Mouse (Mus musculus): ENCODE results near the gene Gpam.
"Not testable (repeated sequence)": the region's sequence is repeated elsewhere in the genome, so short reads cannot be mapped to it uniquely, and the experiment has no call there.

The Gpam gene

DNA sequence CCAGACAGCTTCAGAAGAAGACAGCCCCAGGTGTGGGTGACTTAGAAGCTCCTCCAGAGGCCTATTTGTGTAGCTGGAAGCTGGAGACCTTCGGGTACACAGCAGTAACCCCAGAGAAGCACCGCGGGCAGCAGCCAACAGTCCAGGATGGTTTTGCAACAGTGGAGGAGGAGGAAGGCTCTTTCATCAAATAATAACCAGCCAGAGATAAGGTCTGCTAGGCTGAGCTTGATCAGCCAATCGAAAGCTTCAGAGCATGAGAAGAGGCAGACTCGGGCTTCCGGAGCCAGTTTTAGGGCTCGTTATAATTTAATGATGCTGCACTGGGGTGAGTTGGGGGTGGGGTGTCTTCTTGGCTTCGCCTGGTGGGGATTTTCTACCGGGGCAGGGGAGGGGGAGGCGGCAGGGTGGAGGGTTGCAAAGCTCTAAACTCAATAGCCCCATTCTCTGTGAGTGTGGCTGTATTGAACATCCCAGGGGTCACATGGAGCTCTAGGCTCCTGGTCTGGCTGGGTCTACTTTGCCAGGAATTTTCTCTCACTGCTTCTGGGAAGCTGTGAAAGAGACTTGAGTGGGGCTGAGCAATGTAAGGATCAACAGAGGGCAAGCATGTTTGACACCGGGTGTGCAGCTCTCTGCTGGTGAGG is at the start of gene Gpam:
Gene Gpam, minus strand, starts transcription at position 167 of the 647 bp plus-strand sequence.
- ATAC-seq (ENCODE audit: low TSS enrichment) = no peak

DNA sequence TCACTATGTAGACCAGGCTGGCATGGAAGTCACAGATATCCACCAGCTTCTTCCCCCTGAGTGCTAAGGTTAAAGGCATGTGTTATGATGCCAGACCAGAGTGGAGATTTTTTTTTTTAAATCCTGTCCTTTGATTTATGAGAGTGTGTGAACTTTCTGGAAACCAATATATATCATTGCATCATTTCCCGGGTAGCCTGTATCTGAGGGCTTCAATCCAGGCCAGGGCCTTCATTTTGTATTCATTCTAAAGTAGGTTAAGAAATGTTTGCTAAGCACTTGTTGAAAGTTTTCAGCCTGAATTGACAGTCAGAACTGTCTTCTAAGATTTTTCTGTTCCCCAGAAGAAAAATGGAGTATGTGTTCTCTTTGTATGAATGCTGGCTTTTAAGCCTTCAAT is 44.5 kb upstream of the Gpam start:
- no peak for ATAC-seq (ENCODE audit: low TSS enrichment)

DNA sequence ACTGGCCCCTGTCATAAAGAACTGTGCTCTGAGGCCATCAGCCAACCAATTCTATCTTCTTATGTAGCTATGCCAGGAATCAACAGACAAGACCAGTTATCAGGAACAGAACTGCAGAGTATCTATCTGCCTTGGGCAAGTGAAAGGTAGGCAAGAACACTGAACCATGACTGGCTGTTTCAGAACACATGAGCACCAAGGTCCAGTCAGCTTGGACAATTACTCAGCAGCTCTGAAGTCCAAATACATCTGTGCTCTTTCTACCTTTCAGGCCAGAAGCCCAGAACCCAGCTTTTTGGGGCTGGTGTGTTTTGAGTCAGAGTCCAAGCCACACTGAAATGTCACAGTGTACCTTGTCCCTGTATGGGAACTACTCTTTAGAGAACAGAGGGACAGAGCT is 43.4 kb upstream of the Gpam start:
- no peak for ATAC-seq (ENCODE audit: low TSS enrichment)

DNA sequence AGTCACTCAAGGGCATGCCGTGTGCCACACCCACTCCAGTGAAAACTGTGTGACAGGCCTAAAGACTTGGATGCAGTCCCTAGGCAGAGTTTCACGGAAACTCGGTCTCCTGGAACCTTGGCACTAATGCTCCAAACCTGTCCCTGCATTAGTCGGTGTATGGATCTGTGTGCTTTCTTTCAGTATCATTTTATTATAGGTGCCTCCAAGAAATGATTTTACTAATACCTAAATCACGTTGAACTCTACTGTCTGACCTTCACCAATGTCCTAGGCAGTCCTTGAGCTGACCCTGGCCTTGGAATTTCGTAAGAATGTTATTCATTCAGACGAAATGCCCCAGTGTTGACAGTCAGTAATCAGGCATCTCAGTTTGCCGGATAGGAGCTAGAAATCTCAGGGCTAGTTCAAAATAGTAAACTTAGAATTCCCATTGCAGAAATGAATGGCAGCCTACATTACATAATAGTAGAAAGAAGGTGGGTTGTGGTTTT is 42.2 kb upstream of the Gpam start:
- ATAC-seq (ENCODE audit: low TSS enrichment) = not testable (repeated sequence)

DNA sequence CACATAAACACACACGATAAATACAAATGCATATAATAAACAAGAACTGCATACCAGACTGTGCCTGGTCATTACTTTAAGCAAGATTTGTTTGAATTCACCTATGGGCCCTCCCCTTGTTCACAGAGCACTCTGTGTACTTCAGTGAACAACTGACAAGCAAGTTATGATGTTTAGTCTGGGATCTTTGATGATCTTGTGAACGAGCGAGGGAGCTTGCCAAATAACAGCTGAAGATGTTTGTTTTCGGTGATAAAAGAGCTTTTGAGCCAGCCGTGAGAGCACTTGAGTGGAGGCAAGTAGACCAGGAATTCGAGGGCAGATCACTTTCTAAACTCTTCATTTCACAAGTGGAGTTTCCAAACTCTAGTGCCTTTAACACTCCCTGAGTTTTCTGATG is 41.3 kb upstream of the Gpam start:
- no peak for ATAC-seq (ENCODE audit: low TSS enrichment)

DNA sequence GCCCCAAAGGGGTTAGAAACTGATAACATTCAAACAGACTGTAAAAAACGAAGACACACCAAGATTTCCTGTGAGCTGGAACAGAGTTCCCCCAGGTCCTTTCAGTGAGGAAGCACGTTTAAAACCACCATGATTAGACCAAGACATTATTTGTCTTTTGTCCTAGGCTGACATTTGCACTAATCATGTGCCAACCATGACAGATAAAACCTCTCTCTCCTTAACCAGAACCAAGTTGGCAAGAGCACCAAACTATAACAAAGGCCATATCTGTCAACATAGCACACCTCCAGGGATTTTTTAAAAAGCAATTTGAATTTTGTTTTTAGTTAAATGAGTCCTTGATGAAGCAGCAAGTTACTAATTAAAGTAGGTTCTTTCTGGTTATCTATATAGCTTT is 40.7 kb upstream of the Gpam start:
- ATAC-seq (ENCODE audit: low TSS enrichment) = no peak

DNA sequence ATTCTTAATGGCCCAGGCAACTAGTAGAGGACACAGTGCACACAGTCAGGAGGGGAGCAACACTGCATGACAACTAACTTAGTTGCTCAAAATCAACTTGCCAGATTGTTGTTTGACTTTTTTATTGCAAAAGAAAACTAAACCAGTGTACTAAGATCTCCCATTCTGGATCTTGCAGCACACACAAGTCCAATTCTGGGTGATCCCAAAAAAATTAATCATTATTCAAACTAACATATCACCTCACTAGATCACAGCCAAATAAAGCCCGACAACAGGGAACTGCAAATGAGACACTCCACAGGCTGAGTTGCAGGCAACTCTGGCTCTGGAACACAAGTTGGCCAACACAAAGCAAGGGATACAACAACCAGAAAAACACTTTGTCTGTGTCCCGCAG is 39.7 kb upstream of the Gpam start:
- no peak for ATAC-seq (ENCODE audit: low TSS enrichment)

DNA sequence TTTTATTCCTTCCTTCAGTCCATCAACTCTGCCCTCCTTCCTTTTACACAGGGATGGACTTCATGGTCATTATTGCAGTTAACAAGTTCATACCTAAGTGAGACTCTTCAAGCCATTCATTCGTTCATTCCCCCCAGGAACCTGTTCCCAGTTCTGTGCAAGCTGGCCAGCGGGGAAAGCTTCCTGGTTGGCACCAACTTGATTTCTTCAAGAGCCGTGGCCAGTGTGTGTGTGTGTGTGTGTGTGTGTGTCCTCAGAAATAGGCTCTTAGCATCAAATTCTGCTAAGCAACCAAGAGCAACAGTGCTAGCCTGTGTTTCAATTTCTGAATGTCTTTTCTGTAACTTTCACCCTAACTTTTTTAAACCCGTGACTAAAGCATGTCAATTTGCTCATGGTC is 38.9 kb upstream of the Gpam start:
- ATAC-seq (ENCODE audit: low TSS enrichment) = no peak

DNA sequence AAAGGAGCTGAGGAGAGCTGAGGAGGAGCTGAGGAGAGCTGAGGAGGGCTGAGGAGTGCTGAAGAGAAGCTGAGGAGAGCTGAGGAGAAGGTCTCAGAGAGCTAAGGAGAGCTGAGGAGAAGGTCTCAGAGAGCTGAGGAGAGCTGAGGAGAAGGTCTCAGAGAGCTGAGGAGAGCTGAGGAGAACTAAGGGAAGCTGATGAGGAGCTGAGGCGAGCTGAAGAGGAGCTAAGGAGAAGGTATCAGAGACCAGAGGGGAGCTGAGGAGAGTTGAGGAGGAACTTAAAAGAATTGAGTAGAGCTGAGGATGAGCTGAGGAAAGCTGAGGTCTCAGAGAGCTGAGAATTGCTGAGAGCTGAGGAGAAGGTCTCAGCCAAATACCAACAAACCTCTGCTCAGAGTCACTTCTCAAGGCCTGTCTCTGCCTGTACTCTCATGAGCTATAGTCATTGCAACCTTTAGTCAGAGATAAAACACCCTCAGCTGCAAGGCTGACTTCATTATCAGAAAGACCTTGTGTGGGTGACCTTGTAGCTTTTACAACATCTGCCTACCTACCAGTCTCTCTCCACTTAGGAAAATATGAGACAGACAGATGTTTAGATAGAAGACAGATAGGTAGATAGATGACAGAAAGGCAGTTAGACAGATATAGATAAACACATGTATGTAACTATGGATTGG is 38.3 kb upstream of the Gpam start:
- ATAC-seq (ENCODE audit: low TSS enrichment) = no peak

DNA sequence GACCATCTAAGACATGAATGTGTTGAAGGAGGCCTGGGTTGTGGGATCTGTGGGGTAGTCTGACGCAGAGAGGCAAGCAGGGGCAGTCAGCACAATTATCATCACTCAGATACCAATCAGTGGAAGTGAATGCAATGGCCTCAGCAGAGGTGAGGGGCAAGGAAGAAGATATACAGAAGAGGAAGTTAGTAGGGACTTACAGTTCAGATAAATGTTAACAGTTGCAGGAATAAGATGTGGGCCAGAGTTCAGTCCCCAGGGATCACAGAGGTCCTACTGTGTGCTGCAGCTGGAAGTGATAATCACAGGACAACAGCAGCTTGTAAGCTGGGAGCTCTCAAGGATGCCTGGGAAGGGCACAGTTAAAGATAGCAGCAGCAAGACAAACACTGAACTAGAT is 37.1 kb upstream of the Gpam start:
- no peak for ATAC-seq (ENCODE audit: low TSS enrichment)

DNA sequence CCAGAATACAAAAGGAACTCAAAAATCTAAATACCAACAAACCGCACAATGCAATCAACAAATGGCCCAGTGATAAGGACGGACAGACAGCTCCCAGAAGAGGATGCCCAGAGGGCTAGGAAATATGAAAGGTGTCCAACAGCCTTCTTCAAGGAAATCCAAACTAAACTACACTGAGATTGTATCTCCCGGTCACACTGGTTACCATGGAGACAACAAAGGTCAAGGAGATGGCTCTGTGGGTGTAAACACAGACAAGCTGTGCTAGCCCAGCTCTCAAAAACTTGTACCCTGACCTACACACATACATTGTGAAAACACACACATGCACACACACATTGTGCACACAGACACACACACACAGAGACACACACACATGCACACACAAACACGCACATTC is 35.2 kb upstream of the Gpam start:
- no peak for ATAC-seq (ENCODE audit: low TSS enrichment)

DNA sequence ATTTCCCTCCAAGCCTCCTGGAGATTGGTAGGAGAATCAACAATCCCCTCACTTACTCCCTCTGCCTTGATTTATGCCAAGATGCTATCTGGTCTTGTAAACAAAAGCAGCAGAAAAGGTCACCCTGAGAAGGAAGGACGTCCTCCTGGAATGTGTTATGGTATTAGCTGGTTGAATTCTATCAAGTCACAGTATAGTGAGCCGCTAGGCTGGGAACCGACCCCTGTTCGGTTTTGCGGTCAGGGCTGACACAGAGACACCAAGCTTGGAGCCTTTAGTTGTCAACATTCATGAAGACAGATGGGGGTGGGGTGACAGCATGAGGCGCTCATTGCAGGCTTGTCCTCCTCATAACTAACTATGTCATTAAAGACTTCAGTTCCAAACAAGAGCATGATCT is 32.8 kb upstream of the Gpam start:
- ATAC-seq (ENCODE audit: low TSS enrichment) = no peak

DNA sequence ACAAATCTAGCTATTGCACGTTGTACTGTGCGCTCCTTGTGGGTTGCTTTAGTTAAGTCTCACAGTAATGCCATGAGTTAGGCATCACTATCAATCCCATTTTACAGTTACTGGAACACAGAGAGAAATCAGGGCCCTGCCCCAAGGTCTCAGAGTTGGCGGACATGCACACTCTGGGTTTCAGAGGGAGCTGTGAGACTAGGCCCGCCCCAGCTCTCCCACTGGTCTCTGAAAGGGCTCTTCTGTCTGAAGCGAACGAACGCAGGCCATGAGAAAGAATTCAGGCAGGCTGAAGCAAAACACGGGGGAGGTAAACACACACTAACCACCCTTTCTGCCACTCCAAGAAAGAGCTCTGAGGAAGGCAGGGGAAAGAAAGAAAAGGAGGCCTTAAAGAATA is 31.6 kb upstream of the Gpam start:
- ATAC-seq (ENCODE audit: low TSS enrichment) = peak; percentile 27; the same call in 1 of the 2 replicates

DNA sequence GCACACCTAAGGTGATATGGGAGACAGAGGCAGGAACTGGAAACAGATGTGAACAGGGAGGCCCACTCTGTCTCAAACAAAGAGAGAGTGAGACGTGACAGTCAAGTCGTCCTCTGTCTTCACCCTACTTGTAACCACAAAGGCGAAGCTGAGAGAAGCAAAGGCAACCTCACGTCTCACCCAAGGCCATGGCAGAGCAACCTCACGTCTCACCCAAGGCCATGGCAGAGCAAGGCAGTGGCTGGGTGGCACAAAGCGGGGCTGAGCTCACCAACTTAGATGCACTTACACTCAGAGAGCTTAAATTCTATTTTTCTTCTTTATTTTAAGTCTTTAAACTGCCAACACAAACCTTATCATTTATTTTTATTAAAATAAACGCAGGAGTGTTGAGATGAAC is 30.0 kb upstream of the Gpam start:
- ATAC-seq (ENCODE audit: low TSS enrichment) = no peak

DNA sequence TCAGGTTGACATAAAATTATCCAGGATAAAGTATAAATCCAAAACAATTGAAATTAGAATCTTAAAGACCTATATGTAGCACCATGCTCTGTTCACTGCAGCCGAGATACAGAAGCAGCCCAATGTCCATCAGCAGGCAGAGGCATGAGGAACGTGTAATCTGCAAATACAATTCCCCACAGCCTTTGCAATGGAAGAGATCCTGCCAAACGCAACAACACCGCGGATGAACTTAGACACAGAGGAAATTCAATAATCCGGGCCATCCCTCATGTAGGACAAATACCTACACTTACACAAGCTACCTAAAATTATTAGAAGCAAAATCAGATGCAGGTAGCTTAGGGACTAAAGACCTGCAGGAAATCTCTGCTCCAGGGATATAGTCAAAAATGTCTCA is 25.9 kb upstream of the Gpam start:
- ATAC-seq (ENCODE audit: low TSS enrichment) = no peak

DNA sequence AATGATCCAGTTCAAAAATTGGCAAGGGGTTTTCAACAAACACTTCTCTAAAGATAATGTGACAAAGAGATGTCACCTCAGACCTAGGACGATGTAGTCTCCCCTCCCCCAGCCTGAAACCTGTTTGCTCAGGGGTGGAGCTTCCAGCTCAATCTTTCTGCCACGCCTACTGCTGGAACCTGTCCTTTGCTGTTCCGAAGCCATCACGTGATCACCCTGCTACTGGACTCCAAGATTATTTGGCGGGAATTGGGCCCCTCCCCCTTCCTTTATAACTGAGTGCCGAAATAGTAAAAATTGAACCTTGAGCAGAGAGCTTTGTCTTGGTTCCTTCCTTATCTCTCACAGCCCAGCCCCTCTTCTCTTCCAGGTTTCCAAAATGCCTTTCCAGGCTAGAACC is 25.2 kb upstream of the Gpam start:
- ATAC-seq (ENCODE audit: low TSS enrichment) = not testable (repeated sequence)

DNA sequence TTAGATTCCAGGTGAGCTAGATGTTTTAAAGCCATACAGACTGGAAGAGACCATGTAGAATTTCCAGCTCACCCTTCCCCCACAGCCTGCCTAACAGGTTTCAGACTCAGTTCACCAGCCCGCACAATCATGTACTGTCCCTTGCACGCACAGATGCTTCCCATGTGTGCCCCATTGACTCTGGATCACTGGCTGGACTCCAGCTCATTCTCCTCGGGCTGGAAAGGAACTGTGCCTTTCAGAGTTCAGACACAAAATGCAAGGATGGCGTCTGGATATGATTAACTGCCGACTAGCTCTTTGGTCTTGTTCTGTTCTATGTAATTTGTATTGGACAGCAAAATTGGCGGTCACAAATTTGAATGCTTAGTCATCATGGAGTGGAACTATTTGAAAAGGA is 22.6 kb upstream of the Gpam start:
- ATAC-seq (ENCODE audit: low TSS enrichment) = no peak

DNA sequence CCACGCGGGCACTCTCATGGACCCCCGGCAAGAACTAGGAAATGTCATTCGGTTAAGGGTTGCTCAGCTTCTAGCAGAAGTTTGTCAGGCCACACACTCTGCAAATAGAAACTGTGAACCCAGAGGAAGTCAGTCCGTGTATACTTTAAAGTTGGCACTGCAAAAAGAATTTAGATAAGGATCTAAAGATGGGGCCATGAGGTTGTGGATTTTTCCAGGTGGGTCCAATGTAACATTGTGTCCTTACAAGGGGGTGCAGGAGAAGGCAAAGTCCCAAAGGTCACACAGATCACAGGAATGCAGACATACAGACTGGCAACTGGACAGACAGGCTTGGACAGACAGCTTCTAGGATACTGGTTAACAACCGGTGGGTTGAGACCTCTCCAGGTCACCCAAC is 21.1 kb upstream of the Gpam start:
- ATAC-seq (ENCODE audit: low TSS enrichment) = no peak

DNA sequence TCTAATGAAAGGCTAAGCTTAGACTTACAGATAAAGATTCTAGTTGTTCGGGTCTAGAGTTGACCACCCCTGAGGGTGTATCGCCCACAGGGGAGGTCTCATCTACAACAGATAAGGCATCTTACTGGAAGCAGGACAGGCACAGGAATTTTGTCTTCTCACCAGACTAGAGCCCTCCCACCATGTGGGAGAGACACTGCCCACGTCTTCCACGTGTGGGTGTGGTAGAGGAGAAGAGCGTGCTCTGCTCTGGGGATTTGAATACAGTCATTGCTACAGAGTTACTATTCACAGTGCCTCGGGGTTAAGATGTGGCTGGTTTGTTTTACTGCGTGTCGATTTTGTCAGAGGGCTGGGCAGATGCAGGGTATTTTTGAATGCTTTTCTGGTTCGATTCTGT is 20.5 kb upstream of the Gpam start:
- ATAC-seq (ENCODE audit: low TSS enrichment) = peak; percentile 70; the same call in 1 of the 2 replicates

DNA sequence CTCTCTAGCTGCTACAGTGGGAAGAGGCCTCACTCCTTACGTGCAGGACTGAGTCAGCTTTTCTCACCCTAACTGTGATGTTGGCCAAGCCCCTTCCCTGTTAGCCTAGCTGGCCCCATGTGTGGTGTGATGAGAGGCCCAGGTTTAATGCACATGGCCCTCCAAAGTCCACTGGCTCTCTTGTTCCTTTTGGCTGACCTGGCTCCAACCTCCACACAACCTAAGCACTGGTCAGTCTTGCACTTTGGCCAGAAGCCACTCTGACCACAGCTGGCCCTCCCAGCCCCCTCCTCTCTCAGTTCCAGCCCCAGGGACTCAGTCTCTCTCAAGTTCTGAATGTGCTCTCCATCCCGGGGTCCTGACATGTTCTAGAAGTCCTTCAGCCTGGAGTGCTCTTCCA is 18.1 kb upstream of the Gpam start:
- ATAC-seq (ENCODE audit: low TSS enrichment) = no peak

DNA sequence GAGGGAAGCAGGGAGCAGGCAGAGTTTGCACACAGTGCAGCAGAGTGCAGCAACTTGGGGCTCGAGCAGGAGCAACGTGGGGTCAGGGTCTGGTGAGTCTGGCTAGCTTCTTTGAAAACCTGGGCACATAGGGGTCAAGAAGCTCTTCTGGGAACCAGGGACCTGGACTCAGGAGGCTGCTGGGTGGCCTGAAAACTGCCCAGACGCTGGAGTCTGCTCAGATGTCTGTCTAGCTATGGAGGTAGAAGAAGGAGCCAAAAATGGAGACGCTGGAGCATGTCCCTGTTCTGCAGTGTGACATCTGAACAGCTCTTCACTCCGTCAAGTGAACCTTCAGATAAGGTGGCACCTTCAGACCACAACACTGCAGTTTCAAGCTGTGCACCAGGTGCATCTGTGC is 17.7 kb upstream of the Gpam start:
- ATAC-seq (ENCODE audit: low TSS enrichment) = no peak

DNA sequence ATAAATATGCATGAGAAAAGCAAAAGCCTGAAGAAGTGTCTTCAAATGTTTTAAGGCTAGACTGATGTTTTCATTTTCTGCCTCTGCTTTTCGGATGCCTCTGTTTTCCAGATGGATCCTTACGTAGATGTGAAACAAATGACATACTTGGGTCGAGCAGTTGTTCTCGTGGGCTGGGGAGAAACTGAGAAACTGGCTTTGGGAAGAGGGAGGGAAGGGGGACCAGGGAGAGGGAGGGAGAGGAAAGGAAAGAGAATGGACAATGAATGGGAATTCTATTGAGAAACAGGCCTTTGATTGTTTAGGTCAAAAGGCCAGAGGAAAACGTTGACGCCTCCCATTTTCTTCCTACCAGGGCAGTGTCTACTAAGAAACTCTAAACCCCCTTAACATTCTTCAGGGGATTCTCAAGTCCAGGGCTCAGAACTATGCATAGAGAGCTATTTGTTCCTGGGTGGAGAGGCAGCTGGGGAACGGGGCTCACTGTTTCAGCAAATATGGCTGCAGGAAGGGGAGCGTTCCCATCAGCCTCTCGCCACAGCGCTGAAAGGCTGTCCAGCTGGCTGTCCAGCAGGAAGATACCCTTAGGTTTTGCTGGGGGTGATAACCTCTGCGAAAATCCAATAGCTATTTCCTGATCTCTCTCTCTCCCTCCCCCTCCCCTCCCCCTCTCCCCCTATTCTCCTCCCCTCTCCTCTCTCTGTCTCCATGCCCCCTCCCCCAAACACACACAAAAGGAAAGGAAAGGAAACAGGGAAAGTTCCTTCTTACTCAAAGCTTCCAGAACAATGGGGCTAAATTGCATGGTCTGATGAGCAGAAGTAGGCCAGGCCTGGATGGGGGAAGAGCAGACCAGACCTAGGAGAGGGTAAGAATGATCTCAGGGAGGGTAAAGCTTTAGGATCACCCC is 16.6 kb upstream of the Gpam start:
- no peak for ATAC-seq (ENCODE audit: low TSS enrichment)

DNA sequence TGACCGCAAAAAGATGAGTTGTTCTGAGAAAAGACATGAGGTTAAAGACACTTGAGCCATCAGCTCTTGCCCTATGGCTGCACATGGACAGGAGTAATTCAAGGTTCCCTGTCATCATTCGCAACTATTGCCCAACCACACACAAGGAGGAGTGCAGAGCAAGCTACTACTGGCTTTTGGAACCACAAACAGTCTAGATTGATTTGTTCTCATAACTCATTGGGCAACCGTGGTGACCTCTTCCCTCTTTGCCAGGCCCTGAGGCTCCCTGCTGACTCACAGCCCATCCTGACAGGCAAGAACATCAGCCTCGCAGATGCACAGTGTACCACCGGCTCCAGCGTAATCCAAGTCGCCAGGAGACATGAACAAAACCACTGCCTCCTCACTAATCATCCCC is 12.3 kb upstream of the Gpam start:
- no peak for ATAC-seq (ENCODE audit: low TSS enrichment)
